ENCODE assay signal across 19 mouse cellular contexts in genomic region chr4:155288586-155288985, GRCm38 (mm10). TPM values are rescaled to one million over a fixed set of nuclear protein-coding genes. Genes with fewer than 3 reads are reported as not detected.
DNase-seq lines count a peak whose midpoint lies in the region; ATAC-seq and TF ChIP-seq lines count a peak whose summit lies in the region.
"Had no signal": no experiment of that assay in that cellular context is flagged by ENCODE, and none has a peak within 500 bp of the region (broad histone marks: within the 10 kb centered on the region; RNA-seq: fewer than 3 reads in every experiment).

No protein-coding gene starts in this region.

- no peak for ATAC-seq in kidney, postnatal 0 days (replicated peaks; ENCODE audit: low FRiP score, low read depth)
- ATAC-seq in kidney, embryonic 15.5 days (replicated peaks; ENCODE audit: low FRiP score), result no peak
- no peak for ATAC-seq in erythroblast, adult 5-6 weeks (replicated peaks; ENCODE audit: low FRiP score, poor library complexity, severe bottlenecking)
- ATAC-seq: activated CD4-positive, CD25-positive, alpha-beta regulatory T cell, adult 4 months; liver, postnatal 0 days had no signal

- H3K9ac ChIP-seq in kidney, postnatal 0 days (ENCODE audit: low read depth, low read length), result no peak overlapping the region
- no peak overlapping the region for H3K9ac ChIP-seq in kidney, embryonic 15.5 days
- H3K9ac ChIP-seq: forebrain, embryonic 12.5 days; limb, embryonic 15.5 days; liver, postnatal 0 days; neural tube, embryonic 12.5 days had no signal

- H3K9me3 ChIP-seq in kidney, postnatal 0 days (replicated peaks; ENCODE audit: low read length), result no peaks in the 10 kb centered on the region
- no peaks in the 10 kb centered on the region for H3K9me3 ChIP-seq in kidney, embryonic 15.5 days (replicated peaks)
- H3K9me3 ChIP-seq: forebrain, embryonic 12.5 days; limb, embryonic 15.5 days; neural tube, embryonic 12.5 days had no signal

- H3K4me3 ChIP-seq in kidney, postnatal 0 days (replicated peaks; ENCODE audit: low read depth, low read length), result no peak overlapping the region
- H3K4me3 ChIP-seq in kidney, embryonic 15.5 days (replicated peaks), result no peak overlapping the region
- H3K4me3 ChIP-seq: forebrain, embryonic 12.5 days; limb, embryonic 15.5 days; neural tube, embryonic 12.5 days had no signal

- H3K4me1 ChIP-seq in kidney, postnatal 0 days (replicated peaks; ENCODE audit: insufficient read depth, low read length), result peaks cover 1% of the 10 kb centered on the region
- peaks cover 15% of the 10 kb centered on the region for H3K4me1 ChIP-seq in kidney, embryonic 15.5 days
- H3K4me1 ChIP-seq: forebrain, embryonic 12.5 days had no signal

- DNase-seq in cerebellum, adult 9-10 months, result peak; percentile 74
- no peak for DNase-seq in cerebellum, adult 11-12 months
- no peak for DNase-seq in kidney, postnatal 0 days (ENCODE audit: low spot score)
- DNase-seq in 3T3-L1 (ENCODE audit: low read depth, low spot score), result peak; percentile 57
- peak; percentile 89 for DNase-seq in brain, adult 2 months (ENCODE audit: low read depth, low spot score)
- no peak for DNase-seq in left cerebral cortex, adult 8-10 months (ENCODE audit: low spot score in 2 of 2)
- DNase-seq: adrenal gland, postnatal 14 days; cerebellum, adult 9-11 months; gastrocnemius, postnatal 14 days; kidney, adult 9 months; liver, postnatal 0 days; lung, postnatal 4 days; thymus, postnatal 25 days had no signal

- TF ChIP-seq CTCF in kidney, postnatal 0 days (IDR thresholded peaks at IDR 0.05; ENCODE audit: low read depth), result peak; percentile 40; the same call in 1 of the 2 replicates

- no peak overlapping the region for H3K4me2 ChIP-seq in kidney, postnatal 0 days (ENCODE audit: low read length)
- no peak overlapping the region for H3K4me2 ChIP-seq in kidney, embryonic 15.5 days
- H3K4me2 ChIP-seq: forebrain, embryonic 12.5 days; limb, embryonic 15.5 days; neural tube, embryonic 12.5 days had no signal

- 91% methylated on average over 1 of the region's 1 CpGs for WGBS in kidney, postnatal 0 days
- WGBS in kidney, embryonic 15.5 days, result 71% methylated on average over 1 of the region's 1 CpGs

- H3K27me3 ChIP-seq in kidney, postnatal 0 days (ENCODE audit: insufficient read depth, low read length), result no peaks in the 10 kb centered on the region
- H3K27me3 ChIP-seq in kidney, embryonic 15.5 days, result no peaks in the 10 kb centered on the region
- H3K27me3 ChIP-seq: forebrain, embryonic 12.5 days; limb, embryonic 15.5 days; neural tube, embryonic 12.5 days had no signal

- H3K27ac ChIP-seq in kidney, postnatal 0 days, result no peak overlapping the region
- H3K27ac ChIP-seq in kidney, embryonic 15.5 days, result no peak overlapping the region
- H3K27ac ChIP-seq: forebrain, embryonic 12.5 days; limb, embryonic 15.5 days; neural tube, embryonic 12.5 days had no signal

- no peaks in the 10 kb centered on the region for H3K36me3 ChIP-seq in kidney, postnatal 0 days (ENCODE audit: insufficient read depth, low read length)
- H3K36me3 ChIP-seq in kidney, embryonic 15.5 days, result no peaks in the 10 kb centered on the region
- H3K36me3 ChIP-seq: forebrain, embryonic 12.5 days; limb, embryonic 15.5 days had no signal

RNA-seq across cellular contexts. Expression of gene Faap20, which starts 39.0 kb away (rescaled TPM):
- polyA plus RNA-seq in kidney, postnatal 0 days (2015; fragmentation: Nextera tagmentation; extraction: Ambion mirVana), result 77.2 and 80.0 TPM in 2 replicates
- polyA plus RNA-seq in kidney, embryonic 15.5 days (2015; fragmentation: Nextera tagmentation; extraction: Ambion mirVana), result 66.2 and 68.8 TPM in 2 replicates
- 10 to 100 TPM; 32.7 to 37.6 (median 34.4) TPM for total RNA-seq in left cerebral cortex, adult 8-10 months (2022)
- 5.4 and 8.1 TPM in 2 replicates for total RNA-seq in erythroblast, adult 5-6 weeks (2015; ENCODE audit: low replicate concordance)
- total RNA-seq in erythroblast, adult 5-6 weeks (2017; ENCODE audit: low replicate concordance), result 2.9 and 3.5 TPM in 2 replicates

Comparison
In these comparisons a context has a peak if more than half of its experiments do, and no peak if none do; other contexts are left out.
1. DNase-seq: peak in cerebellum, adult 9-10 months (single experiment), 3T3-L1 (single experiment) and brain, adult 2 months (single experiment); none in cerebellum, adult 11-12 months (single experiment), kidney, postnatal 0 days (single experiment) and left cerebral cortex, adult 8-10 months (0 of 2).